Mouse (Mus musculus): ENCODE measurements around the gene Tma7.

Gene Tma7

DNA sequence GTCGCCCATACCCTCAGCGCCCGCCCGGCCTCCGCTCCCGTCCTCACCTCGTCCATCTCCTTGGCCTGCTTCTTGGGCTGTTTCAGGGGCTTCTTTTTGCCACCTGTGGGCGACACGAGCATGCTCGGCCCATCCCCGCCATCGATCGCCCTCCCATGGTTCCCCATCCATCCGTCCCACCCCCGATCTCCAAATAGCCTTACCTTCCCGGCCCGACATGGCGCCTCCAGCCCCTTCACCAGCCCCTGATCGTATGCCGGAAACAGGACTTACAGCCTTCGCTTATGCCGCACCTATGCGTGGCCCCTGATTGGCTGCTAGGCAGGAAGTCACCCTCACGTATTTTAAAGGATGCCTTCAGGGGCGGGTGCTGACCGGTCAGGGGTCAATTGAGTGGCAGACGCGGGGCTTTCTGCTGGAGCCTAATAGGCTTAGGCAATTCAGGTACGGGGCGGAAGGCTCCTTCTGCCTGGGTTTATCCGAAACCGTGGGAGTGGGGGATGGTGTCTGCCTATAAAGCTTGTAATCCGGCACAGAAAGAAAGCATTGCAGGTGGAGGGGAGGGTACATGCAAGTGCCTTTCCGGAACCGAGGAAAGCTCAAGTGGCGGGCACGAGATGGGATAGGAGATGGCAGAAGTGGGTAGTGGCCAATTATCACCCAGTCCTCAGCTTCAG, at the start of gene Tma7, which contains the start of gene Ccdc51:
Gene Tma7 (minus strand): TSS at position 464 of the 677 bp plus-strand sequence.
Gene Ccdc51 (plus strand): TSS at position 370 of the 677 bp plus-strand sequence.
- DNase-seq: peak; percentile 88 to 91

DNA sequence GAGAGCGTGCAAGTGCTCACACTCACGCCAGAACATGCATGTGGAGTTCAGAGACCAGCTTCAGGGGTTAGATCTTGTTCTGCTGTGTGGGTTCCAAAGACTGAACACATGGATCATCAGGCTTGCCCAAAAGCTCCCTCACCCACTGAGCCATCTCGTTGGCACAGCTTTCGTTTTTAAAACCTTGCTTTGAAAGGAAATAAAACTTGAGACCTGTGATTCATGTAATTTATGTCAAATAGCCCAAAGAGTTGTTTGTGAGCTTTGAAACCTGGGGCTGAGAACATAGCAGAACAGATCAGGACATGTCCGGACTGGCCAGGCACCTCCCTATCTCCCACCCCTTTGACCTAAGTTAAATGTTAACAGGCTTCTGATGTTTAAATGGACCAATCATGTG, 47.7 kb upstream of the Tma7 start:
- no peak for DNase-seq

DNA sequence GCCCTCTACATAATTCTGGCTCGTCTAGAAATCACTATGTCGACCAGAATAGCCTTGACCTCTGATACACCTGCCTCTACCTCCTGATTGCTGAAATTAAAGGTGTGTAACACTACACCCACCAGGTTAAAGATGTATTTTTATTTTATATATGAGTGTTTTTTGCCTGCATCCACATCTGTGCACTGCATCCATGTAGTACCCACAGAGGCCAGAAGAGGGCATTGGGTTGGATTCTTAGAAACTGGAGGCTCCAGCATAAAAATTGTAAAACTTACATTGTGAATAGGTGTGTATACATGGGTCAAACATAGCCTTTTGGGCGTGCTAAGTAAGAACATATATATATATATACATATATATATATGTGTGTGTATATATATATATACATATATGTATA, 45.8 kb upstream of the Tma7 start:
- DNase-seq: no peak

DNA sequence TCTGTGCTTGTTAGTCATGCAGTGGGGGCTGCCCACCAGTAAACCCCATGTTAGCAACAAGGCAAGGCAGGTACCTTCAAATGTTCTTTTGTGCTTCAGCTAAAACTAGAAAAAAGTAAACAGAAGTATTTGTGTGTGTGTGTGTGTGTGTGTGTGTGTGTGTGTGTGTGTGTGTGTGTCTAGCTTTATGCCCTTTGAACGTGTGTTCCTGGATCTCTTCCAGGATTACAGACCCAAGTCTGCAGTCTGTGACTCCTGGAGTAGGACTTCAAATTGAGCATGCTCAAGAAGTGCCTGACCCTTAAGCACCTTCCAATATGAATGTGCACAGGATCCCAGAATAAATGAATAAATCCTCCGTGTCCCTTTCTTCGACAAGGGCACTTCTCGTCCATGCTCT, 44.7 kb upstream of the Tma7 start:
- DNase-seq: no peak

DNA sequence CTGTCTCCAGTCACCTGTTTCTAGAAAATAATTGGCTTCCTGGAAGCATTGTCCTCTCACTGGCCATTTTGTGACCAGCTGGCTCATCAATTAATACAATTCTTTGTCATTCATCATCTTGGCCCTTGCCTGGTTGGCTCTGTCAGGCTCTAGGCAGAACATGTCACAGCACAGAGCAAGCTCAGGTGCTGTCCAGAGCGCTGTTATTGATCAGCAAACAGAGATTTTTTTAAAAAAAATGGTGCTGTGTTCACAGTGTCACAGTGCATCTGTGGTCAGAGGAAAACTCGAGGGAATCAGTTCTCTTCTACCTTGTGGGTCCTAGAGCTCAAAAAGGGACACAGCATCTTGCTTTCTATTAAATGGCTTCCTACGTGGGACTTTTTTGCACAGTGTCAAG, 43.1 kb upstream of the Tma7 start:
- no peak for DNase-seq

DNA sequence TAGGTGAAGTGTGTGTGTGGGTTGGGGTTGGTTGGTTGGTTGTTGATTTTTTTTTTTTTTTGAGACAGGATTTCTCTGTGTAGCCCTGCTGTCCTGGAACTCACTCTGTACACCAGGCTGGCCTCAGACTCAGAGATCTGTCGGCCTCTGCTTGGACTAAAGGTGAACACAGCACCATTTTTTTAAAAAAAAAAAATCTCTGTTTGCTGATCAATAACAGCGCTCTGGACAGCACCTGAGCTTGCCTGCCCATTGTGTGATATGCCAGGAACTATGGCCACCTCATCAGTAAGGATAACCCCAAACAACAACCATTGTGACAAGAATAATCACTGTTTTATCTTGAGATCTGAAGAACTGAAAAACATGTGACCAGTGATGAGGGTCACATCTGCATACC, 42.7 kb upstream of the Tma7 start:
- no peak for DNase-seq

DNA sequence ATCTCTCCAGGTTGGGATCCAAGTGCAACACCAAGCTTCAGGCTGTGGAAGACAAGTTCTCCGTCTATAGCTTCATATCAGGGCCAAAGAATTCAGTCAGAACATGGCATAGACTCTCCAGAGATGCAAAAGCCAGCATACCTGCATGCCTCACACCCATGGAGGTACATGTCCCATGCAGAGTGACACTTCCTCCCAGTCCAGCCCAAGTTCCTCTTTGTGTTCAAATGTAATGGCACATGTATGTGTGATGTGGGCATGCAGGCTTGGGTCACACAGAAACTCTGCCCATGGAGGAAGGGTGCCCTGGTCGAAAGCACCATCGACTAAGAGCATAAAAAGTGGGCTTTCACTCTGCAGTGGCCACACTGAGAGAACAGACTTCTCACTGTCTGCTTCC, 41.8 kb upstream of the Tma7 start:
- DNase-seq: no peak

DNA sequence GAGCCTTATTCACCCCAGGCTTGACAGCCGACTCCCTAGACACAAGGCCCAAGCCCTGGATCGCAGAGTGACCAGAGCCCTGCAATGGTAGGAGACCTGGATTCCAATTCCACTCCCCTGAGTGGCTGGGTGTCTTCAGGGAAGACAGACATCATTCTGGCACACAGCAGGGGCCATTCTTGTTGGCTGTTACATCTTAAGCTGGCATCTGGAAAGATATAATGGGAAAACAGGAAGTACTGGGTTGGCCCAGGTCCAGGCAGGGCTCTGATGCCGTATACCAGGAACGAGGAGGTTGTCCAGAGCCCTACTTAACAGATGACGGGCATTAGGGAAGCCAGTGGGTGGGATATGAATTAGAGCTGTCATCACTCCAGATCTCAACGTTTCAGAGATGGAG, 40.9 kb upstream of the Tma7 start:
- no peak for DNase-seq

DNA sequence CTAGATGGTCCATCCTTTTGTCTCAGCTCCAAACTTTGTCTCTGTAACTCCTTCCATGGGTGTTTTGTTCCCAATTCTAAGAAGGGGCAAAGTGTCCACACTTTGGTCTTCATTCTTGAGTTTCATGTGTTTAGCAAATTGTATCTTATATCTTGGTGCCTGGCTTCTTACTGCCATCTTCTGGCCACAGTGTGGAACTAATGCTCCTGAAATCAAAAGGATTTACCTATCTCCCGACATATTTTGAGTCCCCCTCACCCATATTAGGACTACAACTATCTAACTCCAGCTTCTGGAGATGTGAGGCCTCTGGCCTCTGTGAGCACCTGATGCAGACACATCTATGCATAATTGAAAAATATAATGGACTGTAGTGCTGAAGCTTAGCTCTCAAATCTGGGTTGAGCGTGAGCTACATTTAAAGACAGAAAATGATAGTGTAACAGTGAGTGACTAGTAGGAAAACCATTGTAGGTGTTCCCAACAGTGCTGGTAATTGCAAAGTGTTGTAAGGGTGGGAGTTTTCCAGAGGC, 40.2 kb upstream of the Tma7 start:
- DNase-seq: peak in 1 of 2 experiments; percentile 43

DNA sequence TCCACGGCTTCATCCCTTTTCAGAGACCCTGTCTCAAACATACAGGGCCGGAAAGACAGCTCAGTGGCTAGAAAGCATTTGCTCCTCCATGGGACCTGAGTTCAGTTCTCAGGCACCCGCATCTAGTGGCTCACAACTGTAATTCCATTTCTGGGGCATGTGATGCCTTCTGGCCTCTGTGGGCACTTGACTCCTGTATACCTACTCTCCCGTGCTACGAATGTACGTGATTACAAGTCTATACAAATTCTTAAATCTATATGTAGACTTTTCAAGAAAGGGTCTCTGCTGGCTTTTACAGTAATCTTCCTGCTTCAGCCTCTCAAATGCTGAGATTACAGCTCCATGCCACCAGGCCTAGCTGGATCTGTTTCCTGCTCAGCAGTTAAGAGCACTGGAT, 38.6 kb upstream of the Tma7 start:
- DNase-seq: no peak

DNA sequence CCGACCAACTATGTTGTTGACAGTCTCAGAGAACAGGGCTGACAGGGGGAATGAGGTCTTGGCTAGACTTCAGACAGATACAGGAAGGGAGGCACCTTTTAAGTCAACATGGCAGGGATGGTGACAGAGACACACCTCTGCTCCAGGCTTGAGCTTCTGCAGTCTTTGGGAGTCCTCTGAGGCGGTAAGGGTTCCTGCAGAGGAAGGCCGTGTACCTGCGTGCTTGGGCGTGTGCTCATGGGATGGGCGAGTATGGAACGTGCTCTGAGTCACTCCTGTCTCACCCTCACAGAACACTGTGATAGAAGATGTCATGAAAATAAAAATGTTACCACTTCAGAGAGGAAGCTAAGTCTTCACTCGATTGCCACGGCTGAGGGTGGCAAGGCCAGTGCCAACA, 37.2 kb upstream of the Tma7 start:
- no peak for DNase-seq

DNA sequence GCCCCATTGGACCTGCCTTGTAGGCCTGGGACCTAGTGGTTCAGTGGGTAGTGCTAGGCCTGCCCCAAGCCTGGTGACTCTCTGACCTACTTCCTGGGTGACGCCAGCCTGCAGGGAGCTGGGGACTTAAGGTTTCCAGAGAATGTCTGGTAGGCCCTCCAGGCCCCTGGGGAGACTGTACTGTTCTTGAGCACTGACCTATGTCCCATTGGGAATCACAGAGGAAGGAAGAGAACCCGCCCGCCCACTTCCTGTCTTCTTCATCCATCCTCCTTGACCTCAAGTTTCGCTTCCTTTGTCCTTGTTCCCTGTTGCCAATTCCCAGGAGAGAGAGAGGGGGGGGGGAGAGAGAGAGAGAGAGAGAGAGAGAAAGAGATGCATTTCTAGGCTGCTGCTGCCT, 35.7 kb upstream of the Tma7 start:
- DNase-seq: peak; percentile 53 to 59

DNA sequence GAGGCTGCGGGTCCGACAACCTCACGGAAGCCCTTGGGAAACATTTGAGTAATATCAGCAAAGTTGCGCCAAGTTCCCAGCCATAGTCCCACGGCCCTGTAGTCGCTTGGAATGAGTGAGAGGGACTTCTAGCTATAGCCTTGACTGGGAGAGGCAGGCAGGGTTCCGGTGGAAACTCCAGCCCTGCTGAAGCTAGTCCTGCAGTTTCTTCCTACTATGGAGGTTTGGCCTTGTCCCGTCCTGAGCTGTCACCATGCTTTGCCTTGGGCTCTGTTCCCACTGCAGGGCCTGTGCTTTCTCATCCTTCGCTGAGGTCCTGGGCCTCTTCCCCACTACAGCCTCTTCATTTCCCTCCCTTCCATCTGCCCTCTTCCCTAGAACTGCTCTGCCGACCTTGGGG, 33.8 kb upstream of the Tma7 start:
- DNase-seq: no peak

DNA sequence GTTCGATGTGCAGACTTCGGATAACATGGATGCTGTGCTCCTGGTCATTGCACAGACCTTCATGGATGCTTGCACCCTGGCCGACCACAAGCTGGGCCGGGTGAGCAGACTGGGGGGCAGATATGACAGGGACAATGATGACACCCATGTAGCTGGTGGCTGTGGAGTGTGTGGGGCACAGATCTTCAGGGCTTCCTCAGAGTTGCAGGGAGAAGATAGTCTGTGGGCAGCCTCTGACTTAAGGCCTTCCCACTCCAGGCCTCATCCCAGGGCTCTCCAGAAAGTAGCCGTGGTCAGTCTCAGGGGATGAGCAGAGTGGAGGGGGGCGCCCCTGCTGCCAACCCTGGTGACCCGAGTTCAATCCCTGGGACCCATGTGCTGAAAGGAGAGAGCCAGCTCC, 32.5 kb upstream of the Tma7 start:
- DNase-seq: no peak

DNA sequence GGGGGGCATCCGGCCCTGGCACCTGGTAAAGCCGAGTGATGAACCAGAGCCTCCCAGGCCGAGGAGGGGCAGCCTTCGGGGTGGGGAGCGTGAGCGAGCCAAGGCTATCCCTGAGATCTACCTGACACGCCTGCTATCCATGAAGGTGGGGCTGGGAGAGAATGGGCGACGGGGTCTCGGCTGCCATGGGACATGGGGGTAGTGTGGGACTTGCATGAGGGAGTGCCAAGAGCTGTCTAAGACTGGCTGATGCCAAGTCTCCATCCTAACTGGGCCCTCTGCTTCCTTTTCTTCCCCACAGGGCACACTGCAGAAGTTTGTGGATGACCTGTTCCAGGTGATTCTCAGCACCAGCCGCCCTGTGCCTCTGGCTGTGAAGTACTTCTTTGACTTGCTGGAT, 31.9 kb upstream of the Tma7 start:
- DNase-seq: no peak

DNA sequence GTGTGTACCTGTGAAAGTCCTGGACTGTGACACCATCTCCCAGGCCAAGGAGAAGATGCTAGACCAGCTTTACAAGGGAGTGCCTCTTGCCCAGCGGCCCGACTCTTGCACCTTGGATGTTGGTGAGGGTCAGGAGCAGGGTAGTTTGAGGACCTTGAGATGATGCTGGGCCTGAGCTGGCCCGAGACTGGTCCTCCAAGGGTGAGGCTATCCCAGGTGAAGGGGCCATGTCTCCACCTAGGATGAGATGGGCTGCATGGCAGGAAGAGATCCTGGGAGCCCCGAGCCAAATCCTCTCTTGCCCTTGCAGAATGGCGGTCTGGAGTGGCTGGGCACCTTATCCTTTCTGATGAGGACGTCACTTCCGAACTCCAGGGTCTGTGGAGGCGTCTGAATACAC, 30.9 kb upstream of the Tma7 start:
- no peak for DNase-seq

DNA sequence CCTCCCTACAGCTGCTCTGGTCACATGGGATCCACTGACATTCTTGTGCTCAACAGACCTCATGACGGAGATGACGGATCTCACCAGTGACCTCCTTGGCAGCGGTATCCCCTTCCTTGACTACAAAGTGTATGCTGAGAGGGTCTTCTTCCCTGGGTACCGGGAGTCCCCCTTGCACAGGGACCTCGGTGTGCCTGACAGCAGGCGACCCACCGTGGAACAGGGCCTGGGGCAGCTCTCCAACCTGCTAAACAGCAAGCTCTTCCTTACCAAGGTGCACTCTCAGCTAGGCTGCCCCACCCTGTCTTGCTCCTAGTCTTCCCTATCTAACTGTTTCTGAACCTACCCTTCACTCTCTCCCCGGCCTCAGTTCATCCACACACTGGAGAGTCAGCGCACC, 29.2 kb upstream of the Tma7 start:
- peak in 1 of 2 experiments; percentile 1 for DNase-seq

DNA sequence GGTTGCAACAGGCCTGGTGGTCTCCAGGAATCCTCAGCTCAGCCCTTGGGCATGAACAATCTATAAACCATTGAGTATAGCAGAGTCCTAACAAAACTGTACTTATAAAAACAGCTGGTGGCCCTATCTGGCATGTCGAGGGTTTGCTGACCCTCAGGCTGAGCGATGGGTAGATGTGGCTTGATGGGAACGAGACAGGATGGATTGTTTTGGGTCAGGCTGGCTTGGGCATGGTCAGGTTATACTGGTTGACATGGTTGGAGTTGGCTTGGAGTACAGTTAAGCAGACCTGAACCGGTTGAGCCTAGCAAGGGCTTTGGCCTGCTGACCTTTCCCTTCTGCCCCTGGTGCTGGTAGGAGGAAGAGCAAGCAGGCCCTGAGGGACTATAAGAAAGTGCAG, 28.7 kb upstream of the Tma7 start:
- DNase-seq: no peak

DNA sequence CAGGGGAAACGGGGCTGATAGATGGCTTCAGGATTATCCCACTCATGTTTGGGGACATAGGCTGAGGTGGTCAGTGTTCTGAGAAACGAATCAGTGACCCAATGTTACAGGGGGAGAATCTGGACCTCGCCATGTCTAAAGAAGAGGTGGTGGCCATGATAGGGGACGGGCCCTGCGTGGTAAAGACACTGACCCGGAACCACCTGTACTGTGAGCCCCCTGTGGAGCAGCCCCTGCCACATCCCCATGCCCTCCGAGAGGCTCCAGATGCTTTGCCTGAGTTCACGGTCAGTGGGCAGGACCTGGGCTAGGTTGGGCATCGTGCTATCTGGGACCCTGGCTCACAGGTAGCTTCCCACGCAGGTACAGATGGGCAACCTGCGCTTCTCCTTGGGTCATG, 27.9 kb upstream of the Tma7 start:
- no peak for DNase-seq

DNA sequence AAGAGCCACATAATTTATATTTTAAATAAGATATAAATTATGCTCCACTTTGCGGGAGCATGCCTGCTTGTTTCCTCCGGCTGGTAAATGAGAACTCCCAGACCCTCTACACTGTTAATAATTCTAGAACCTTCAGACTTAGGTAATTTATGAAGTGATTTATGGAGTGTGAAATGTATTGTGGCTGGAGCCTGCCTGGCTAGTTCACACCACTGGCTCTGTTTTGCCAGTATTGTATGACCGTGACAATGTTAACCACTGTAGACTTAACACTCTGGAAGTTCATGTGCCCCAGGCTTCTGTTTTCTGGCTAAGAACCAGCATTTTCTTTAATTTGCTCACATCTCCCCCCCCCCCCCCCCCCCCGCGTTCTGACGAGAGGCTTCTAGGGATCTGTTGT, 25.0 kb upstream of the Tma7 start:
- no peak for DNase-seq

DNA sequence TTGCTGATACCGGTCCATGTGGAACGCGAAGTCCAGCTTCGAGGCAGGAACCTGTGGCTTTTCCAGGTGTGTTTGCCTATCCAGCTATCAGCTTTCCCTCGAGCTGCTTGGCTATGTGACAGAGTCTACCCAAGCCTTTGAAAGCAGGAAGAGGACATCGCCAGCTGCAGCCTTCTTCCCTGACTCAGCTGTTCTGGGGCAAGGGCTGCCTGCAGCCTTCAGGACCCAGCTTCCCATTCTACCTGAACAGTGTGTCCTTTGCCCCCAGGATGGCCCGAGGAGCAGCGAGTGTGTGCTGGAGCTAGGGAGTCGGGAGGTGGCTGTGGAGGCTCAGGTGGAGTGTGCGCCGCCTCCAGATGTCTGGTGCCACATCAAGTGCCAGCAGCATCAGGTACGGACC, 23.3 kb upstream of the Tma7 start:
- no peak for DNase-seq

DNA sequence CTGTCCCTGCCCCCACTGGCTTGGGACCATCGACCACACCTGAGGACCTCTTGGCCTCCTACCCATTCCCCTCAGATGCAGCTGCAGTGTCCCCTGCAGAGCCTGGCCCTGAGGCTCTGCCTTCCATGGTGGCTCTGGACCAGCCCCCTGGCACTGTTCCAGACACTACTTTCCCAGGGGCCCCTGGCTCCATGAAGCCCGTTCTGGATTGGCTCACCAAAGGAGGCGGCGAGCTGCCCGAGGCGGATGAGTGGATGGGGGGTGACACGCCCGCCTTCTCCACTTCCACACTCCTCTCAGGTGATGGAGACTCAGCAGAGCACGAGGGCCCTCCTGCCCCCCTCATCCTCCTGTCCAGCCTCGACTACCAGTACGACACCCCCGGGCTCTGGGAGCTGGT, 22.6 kb upstream of the Tma7 start:
- DNase-seq: peak; percentile 52 to 61

DNA sequence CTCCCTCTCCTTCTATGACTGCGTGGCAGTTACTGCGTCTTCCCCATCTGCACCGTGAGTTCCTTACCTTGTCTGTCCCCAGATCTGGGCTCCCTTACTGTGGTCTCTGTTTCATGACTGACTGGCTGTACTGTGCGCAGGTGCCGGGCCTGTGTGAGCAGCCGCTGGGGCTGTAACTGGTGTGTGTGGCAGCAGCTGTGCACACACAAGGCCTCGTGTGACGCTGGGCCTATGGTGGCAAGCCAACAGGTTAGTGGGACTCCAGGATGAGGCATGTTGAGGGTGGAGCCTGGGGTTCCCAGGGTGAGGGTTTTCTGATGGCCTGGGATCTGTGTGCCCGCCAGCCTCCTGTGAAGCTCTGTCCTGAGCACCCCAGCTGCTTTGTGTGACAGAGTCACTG, 21.7 kb upstream of the Tma7 start:
- DNase-seq: no peak

DNA sequence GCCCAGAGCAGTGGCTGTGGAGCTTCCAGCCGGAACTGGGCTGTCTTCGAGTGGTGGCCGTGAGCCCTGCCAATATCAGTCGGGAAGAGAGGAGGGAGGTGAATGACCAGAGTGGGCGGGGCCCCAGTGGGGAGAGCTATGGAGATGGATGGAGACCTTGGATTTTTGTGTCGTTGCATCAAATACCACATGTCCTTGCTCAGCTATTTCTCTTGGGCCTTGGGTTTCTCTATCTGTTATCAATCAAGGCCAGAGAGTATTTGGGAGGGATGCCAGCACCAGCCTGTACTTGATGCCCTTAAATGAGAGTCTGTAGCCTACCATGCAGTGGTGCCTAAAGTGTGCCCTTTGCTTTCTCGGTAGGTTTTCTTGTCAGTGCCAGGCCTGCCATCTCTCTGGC, 20.9 kb upstream of the Tma7 start:
- peak in 1 of 2 experiments; percentile 60 for DNase-seq

DNA sequence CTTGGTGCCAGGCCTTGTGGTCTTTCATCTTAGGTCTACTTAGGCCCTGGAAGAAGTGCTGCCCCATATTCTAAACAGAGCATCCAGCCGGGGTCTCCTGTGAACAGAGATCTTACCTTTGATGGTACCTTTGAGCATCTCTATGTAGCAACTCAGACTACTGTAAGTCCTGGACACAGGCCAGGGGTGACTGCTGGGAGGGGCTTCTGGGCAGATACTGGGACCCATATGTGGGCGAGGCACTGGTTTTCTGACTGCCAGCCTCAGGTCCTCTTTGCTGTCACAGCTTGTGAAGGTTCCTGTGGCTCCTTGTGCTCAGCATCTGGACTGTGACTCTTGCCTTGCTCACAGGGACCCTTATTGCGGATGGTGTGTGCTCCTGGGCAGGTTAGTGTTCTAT, 20.2 kb upstream of the Tma7 start:
- no peak for DNase-seq

Data from lung, adult 18-20 months (tissue).